Mouse (Mus musculus): ENCODE measurements around the gene Fos.

GRCm38 (mm10) chr12:85477219-85477618 lies 3.5 kb downstream of the Fos start:
- TF ChIP-seq POLR2A (IDR thresholded peaks at IDR 0.05; ENCODE audit: low read depth, low read length) (no peak), CTCF (IDR thresholded peaks at IDR 0.05; ENCODE audit: borderline replicate concordance, insufficient read depth, low read length) (no peak)

All from embryonic fibroblast, embryonic 13.5 days (primary cell).